Comparison of ENCODE assay signal across 8 mouse cellular contexts in genomic region chr7:19006476-19006875, GRCm38 (mm10). TPM values are rescaled to one million over a fixed set of nuclear protein-coding genes. Genes with fewer than 3 reads are reported as not detected.
DNase-seq lines count a peak whose midpoint lies in the region; ATAC-seq and TF ChIP-seq lines count a peak whose summit lies in the region.

No protein-coding gene starts in this region.

- DNase-seq in midbrain, embryonic 10.5 days (ENCODE audit: low spot score), result peak; percentile 85
- DNase-seq in gastrocnemius, postnatal 25 days, result peak; percentile 65
- peak; percentile 92 for DNase-seq in limb, embryonic 11.5 days (ENCODE audit: low spot score)
- peak; percentile 91 for DNase-seq in midbrain, postnatal 0 days (ENCODE audit: low spot score)
- DNase-seq in spleen, postnatal 14 days (ENCODE audit: low spot score in 2 of 2), result peak; percentile 65 to 78

- peak overlapping the region; percentile 98 for H3K4me3 ChIP-seq in midbrain, embryonic 10.5 days
- H3K4me3 ChIP-seq in midbrain, embryonic 15.5 days, result no peak overlapping the region
- peak overlapping the region; percentile 86 for H3K4me3 ChIP-seq in intestine, embryonic 16.5 days (ENCODE audit: low read length)
- H3K4me3 ChIP-seq in limb, embryonic 11.5 days (ENCODE audit: low read depth, low read length), result no peak overlapping the region
- H3K4me3 ChIP-seq in midbrain, postnatal 0 days (ENCODE audit: low read depth, low read length), result no peak overlapping the region

- no peak overlapping the region for H3K9ac ChIP-seq in midbrain, embryonic 15.5 days
- H3K9ac ChIP-seq in intestine, embryonic 16.5 days (ENCODE audit: low read depth, low read length), result peak overlapping the region; percentile 90; the same call in 1 of the 2 replicates
- H3K9ac ChIP-seq in limb, embryonic 11.5 days (ENCODE audit: low read length), result no peak overlapping the region
- no peak overlapping the region for H3K9ac ChIP-seq in midbrain, postnatal 0 days (replicated peaks; ENCODE audit: low read length, poor library complexity, severe bottlenecking)

- no peak for ATAC-seq in midbrain, embryonic 15.5 days (replicated peaks)
- ATAC-seq in common myeloid progenitor, adult 5-6 weeks (replicated peaks; ENCODE audit: low read depth, poor library complexity, severe bottlenecking), result peak; percentile 50
- peak; percentile 19 for ATAC-seq in intestine, embryonic 16.5 days
- ATAC-seq in limb, embryonic 11.5 days (ENCODE audit: insufficient number of reproducible peaks, low FRiP score, low TSS enrichment, low read depth), result no peak
- no peak for ATAC-seq in midbrain, postnatal 0 days (ENCODE audit: low FRiP score)

- peaks cover 32% of the 10 kb centered on the region for H3K36me3 ChIP-seq in midbrain, embryonic 10.5 days
- peaks cover 10% of the 10 kb centered on the region for H3K36me3 ChIP-seq in midbrain, embryonic 15.5 days (replicated peaks)
- H3K36me3 ChIP-seq in intestine, embryonic 16.5 days (ENCODE audit: control insufficient read depth, insufficient read depth, low read length), result peaks cover 11% of the 10 kb centered on the region
- peaks cover 15% of the 10 kb centered on the region for H3K36me3 ChIP-seq in limb, embryonic 11.5 days (ENCODE audit: control insufficient read depth, insufficient read depth, low read length)
- peaks cover 16% of the 10 kb centered on the region for H3K36me3 ChIP-seq in midbrain, postnatal 0 days (ENCODE audit: insufficient read depth, low read length)

- TF ChIP-seq CTCF in midbrain, postnatal 0 days (IDR thresholded peaks at IDR 0.05), result peak; percentile 100

- H3K4me1 ChIP-seq in midbrain, embryonic 10.5 days, result peaks cover 58% of the 10 kb centered on the region
- peaks cover 47% of the 10 kb centered on the region for H3K4me1 ChIP-seq in midbrain, embryonic 15.5 days
- peaks cover 51% of the 10 kb centered on the region for H3K4me1 ChIP-seq in intestine, embryonic 16.5 days (ENCODE audit: control insufficient read depth, insufficient read depth, low read length)
- H3K4me1 ChIP-seq in limb, embryonic 11.5 days (ENCODE audit: control insufficient read depth, insufficient read depth, low read length), result peaks cover 23% of the 10 kb centered on the region
- peaks cover 14% of the 10 kb centered on the region for H3K4me1 ChIP-seq in midbrain, postnatal 0 days (ENCODE audit: insufficient read depth, low read length)

- H3K9me3 ChIP-seq in midbrain, embryonic 10.5 days (replicated peaks), result no peaks in the 10 kb centered on the region
- H3K9me3 ChIP-seq in midbrain, embryonic 15.5 days, result no peaks in the 10 kb centered on the region
- no peaks in the 10 kb centered on the region for H3K9me3 ChIP-seq in intestine, embryonic 16.5 days (ENCODE audit: control insufficient read depth, low read length)
- H3K9me3 ChIP-seq in limb, embryonic 11.5 days (ENCODE audit: control insufficient read depth, low read length), result no peaks in the 10 kb centered on the region
- no peaks in the 10 kb centered on the region for H3K9me3 ChIP-seq in midbrain, postnatal 0 days (ENCODE audit: low read length)

- H3K27ac ChIP-seq in midbrain, embryonic 10.5 days (replicated peaks), result no peak overlapping the region
- H3K27ac ChIP-seq in midbrain, embryonic 15.5 days, result no peak overlapping the region
- H3K27ac ChIP-seq in intestine, embryonic 16.5 days (ENCODE audit: low read length), result peak overlapping the region; percentile 92; the same call in 1 of the 2 replicates
- H3K27ac ChIP-seq in limb, embryonic 11.5 days (replicated peaks; ENCODE audit: low read depth, low read length), result no peak overlapping the region
- no peak overlapping the region for H3K27ac ChIP-seq in midbrain, postnatal 0 days (ENCODE audit: low read depth, low read length)

- H3K4me2 ChIP-seq in midbrain, embryonic 15.5 days, result no peak overlapping the region
- peak overlapping the region; percentile 99 for H3K4me2 ChIP-seq in intestine, embryonic 16.5 days (ENCODE audit: low read depth, low read length)
- no peak overlapping the region; the same call in none of the 2 replicates for H3K4me2 ChIP-seq in limb, embryonic 11.5 days (ENCODE audit: low read depth, severe bottlenecking)
- H3K4me2 ChIP-seq in midbrain, postnatal 0 days (ENCODE audit: low read depth, low read length, poor library complexity, severe bottlenecking), result no peak overlapping the region

- WGBS in midbrain, embryonic 10.5 days, result 9% methylated on average over 12 of the region's 12 CpGs
- 6% methylated on average over 12 of the region's 12 CpGs for WGBS in midbrain, embryonic 15.5 days
- 6% methylated on average over 12 of the region's 12 CpGs for WGBS in intestine, embryonic 16.5 days
- 6% methylated on average over 12 of the region's 12 CpGs for WGBS in limb, embryonic 11.5 days
- 9% methylated on average over 12 of the region's 12 CpGs for WGBS in midbrain, postnatal 0 days

- H3K27me3 ChIP-seq in midbrain, embryonic 10.5 days (ENCODE audit: low read depth, poor library complexity, severe bottlenecking), result no peaks in the 10 kb centered on the region
- no peaks in the 10 kb centered on the region for H3K27me3 ChIP-seq in midbrain, embryonic 15.5 days (replicated peaks)
- H3K27me3 ChIP-seq in intestine, embryonic 16.5 days (replicated peaks; ENCODE audit: control insufficient read depth, insufficient read depth, low read length), result no peaks in the 10 kb centered on the region
- no peaks in the 10 kb centered on the region for H3K27me3 ChIP-seq in limb, embryonic 11.5 days (ENCODE audit: control insufficient read depth, insufficient read depth, low read length)
- H3K27me3 ChIP-seq in midbrain, postnatal 0 days (ENCODE audit: insufficient read depth, low read length), result no peaks in the 10 kb centered on the region

RNA-seq across cellular contexts. Expression of gene Irf2bp1, which starts 2.6 kb away (rescaled TPM):
- polyA plus RNA-seq in midbrain, embryonic 10.5 days (2016; fragmentation: Nextera tagmentation; extraction: Ambion mirVana), result 21.4 and 23.5 TPM in 2 replicates
- 33.4 and 40.2 TPM in 2 replicates for polyA plus RNA-seq in midbrain, embryonic 15.5 days (2015; fragmentation: Nextera tagmentation; extraction: Ambion mirVana)
- 13.1 and 14.6 TPM in 2 replicates for total RNA-seq in common myeloid progenitor, adult 5-6 weeks (2017)
- total RNA-seq in gastrocnemius, postnatal 25 days (2021), result 10 to 100 TPM; 13.7 to 14.3 TPM
- polyA plus RNA-seq in intestine, embryonic 16.5 days (2015; fragmentation: Nextera tagmentation; extraction: Ambion mirVana), result 17.0 and 17.1 TPM in 2 replicates
- 31.4 and 32.5 TPM in 2 replicates for polyA plus RNA-seq in limb, embryonic 11.5 days (2014; fragmentation: Nextera tagmentation; extraction: Ambion mirVana)
- 115 and 133 TPM in 2 replicates for total RNA-seq in midbrain, postnatal 0 days (2014; rRNA removed)
- 25.6 and 26.1 TPM in 2 replicates for polyA plus RNA-seq in midbrain, postnatal 0 days (2015; fragmentation: Nextera tagmentation; extraction: Ambion mirVana)

RNA-seq across cellular contexts. Expression of gene Mypop, which starts 15.4 kb away (rescaled TPM):
- 4.0 and 4.1 TPM in 2 replicates for polyA plus RNA-seq in midbrain, embryonic 10.5 days (2016; fragmentation: Nextera tagmentation; extraction: Ambion mirVana)
- polyA plus RNA-seq in midbrain, embryonic 15.5 days (2015; fragmentation: Nextera tagmentation; extraction: Ambion mirVana), result 5.8 and 6.2 TPM in 2 replicates
- total RNA-seq in common myeloid progenitor, adult 5-6 weeks (2017), result 0.64 TPM in 1 of 2 replicates, not detected in the other
- 1 to 10 TPM; 4.3 to 4.9 TPM for total RNA-seq in gastrocnemius, postnatal 25 days (2021)
- polyA plus RNA-seq in intestine, embryonic 16.5 days (2015; fragmentation: Nextera tagmentation; extraction: Ambion mirVana), result 1.7 TPM in 2 replicates
- 4.5 and 5.7 TPM in 2 replicates for polyA plus RNA-seq in limb, embryonic 11.5 days (2014; fragmentation: Nextera tagmentation; extraction: Ambion mirVana)
- total RNA-seq in midbrain, postnatal 0 days (2014; rRNA removed), result 16.0 and 21.2 TPM in 2 replicates
- polyA plus RNA-seq in midbrain, postnatal 0 days (2015; fragmentation: Nextera tagmentation; extraction: Ambion mirVana), result 4.7 and 5.0 TPM in 2 replicates

RNA-seq across cellular contexts. Expression of gene Foxa3, which starts 16.9 kb away (rescaled TPM):
- 0.09 TPM in 1 of 2 replicates, not detected in the other for polyA plus RNA-seq in midbrain, embryonic 10.5 days (2016; fragmentation: Nextera tagmentation; extraction: Ambion mirVana)
- not detected in 2 replicates for polyA plus RNA-seq in midbrain, embryonic 15.5 days (2015; fragmentation: Nextera tagmentation; extraction: Ambion mirVana)
- 0.50 TPM in 1 of 2 replicates, not detected in the other for total RNA-seq in common myeloid progenitor, adult 5-6 weeks (2017)
- not detected for total RNA-seq in gastrocnemius, postnatal 25 days (2021)
- polyA plus RNA-seq in intestine, embryonic 16.5 days (2015; fragmentation: Nextera tagmentation; extraction: Ambion mirVana), result 28.5 and 30.8 TPM in 2 replicates
- polyA plus RNA-seq in limb, embryonic 11.5 days (2014; fragmentation: Nextera tagmentation; extraction: Ambion mirVana), result 0.21 and 0.44 TPM in 2 replicates
- total RNA-seq in midbrain, postnatal 0 days (2014; rRNA removed), result not detected in 2 replicates
- not detected in 2 replicates for polyA plus RNA-seq in midbrain, postnatal 0 days (2015; fragmentation: Nextera tagmentation; extraction: Ambion mirVana)

RNA-seq across cellular contexts. Expression of gene Sympk, which starts 17.7 kb away (rescaled TPM):
- 40.3 and 45.7 TPM in 2 replicates for polyA plus RNA-seq in midbrain, embryonic 10.5 days (2016; fragmentation: Nextera tagmentation; extraction: Ambion mirVana)
- 30.6 and 32.7 TPM in 2 replicates for polyA plus RNA-seq in midbrain, embryonic 15.5 days (2015; fragmentation: Nextera tagmentation; extraction: Ambion mirVana)
- 48.9 and 54.0 TPM in 2 replicates for total RNA-seq in common myeloid progenitor, adult 5-6 weeks (2017)
- total RNA-seq in gastrocnemius, postnatal 25 days (2021), result 10 to 100 TPM; 56.6 to 59.4 TPM
- 23.5 and 24.1 TPM in 2 replicates for polyA plus RNA-seq in intestine, embryonic 16.5 days (2015; fragmentation: Nextera tagmentation; extraction: Ambion mirVana)
- 36.0 and 37.6 TPM in 2 replicates for polyA plus RNA-seq in limb, embryonic 11.5 days (2014; fragmentation: Nextera tagmentation; extraction: Ambion mirVana)
- total RNA-seq in midbrain, postnatal 0 days (2014; rRNA removed), result 73.5 and 74.2 TPM in 2 replicates
- 19.5 and 19.7 TPM in 2 replicates for polyA plus RNA-seq in midbrain, postnatal 0 days (2015; fragmentation: Nextera tagmentation; extraction: Ambion mirVana)

RNA-seq across cellular contexts. Expression of gene Nanos2, which starts 19.3 kb away (rescaled TPM):
- polyA plus RNA-seq in midbrain, embryonic 10.5 days (2016; fragmentation: Nextera tagmentation; extraction: Ambion mirVana), result 0.07 and 0.16 TPM in 2 replicates
- polyA plus RNA-seq in midbrain, embryonic 15.5 days (2015; fragmentation: Nextera tagmentation; extraction: Ambion mirVana), result 0.80 and 1.0 TPM in 2 replicates
- total RNA-seq in common myeloid progenitor, adult 5-6 weeks (2017), result not detected in 2 replicates
- total RNA-seq in gastrocnemius, postnatal 25 days (2021), result not detected
- polyA plus RNA-seq in intestine, embryonic 16.5 days (2015; fragmentation: Nextera tagmentation; extraction: Ambion mirVana), result not detected in 2 replicates
- not detected in 2 replicates for polyA plus RNA-seq in limb, embryonic 11.5 days (2014; fragmentation: Nextera tagmentation; extraction: Ambion mirVana)
- total RNA-seq in midbrain, postnatal 0 days (2014; rRNA removed), result 1.7 and 3.7 TPM in 2 replicates
- polyA plus RNA-seq in midbrain, postnatal 0 days (2015; fragmentation: Nextera tagmentation; extraction: Ambion mirVana), result 0.59 and 1.3 TPM in 2 replicates

Comparison
In these comparisons a context has a peak if more than half of its experiments do, and no peak if none do; other contexts are left out.
1. H3K4me3 ChIP-seq: peak in midbrain, embryonic 10.5 days (single experiment) and intestine, embryonic 16.5 days (single experiment); none in midbrain, embryonic 15.5 days (single experiment), limb, embryonic 11.5 days (single experiment) and midbrain, postnatal 0 days (single experiment).
2. ATAC-seq: peak in common myeloid progenitor, adult 5-6 weeks (single experiment) and intestine, embryonic 16.5 days (single experiment); none in midbrain, embryonic 15.5 days (single experiment), limb, embryonic 11.5 days (single experiment) and midbrain, postnatal 0 days (single experiment).
3. RNA of gene Foxa3, which starts 16.9 kb away (polyA plus RNA-seq): 28.5 to 30.8 TPM in intestine, embryonic 16.5 days; 0.21 to 0.44 TPM in limb, embryonic 11.5 days, 0.09 TPM in midbrain, embryonic 10.5 days, not detected in midbrain, embryonic 15.5 days and not detected in midbrain, postnatal 0 days; every median in the first group is over 10 times any median in the second.
4. Peak in every context shown above with its lines, with median percentiles within 50 percentile points of each other: DNase-seq.